Mouse (Mus musculus): ENCODE measurements at regions not wholly inside any gene's neighbourhood (a gene's known extent, or its start where the extent isn't known, plus 50 kb on each side); places are given as distances from the start of the nearest gene placed in this dataset.

DNA sequence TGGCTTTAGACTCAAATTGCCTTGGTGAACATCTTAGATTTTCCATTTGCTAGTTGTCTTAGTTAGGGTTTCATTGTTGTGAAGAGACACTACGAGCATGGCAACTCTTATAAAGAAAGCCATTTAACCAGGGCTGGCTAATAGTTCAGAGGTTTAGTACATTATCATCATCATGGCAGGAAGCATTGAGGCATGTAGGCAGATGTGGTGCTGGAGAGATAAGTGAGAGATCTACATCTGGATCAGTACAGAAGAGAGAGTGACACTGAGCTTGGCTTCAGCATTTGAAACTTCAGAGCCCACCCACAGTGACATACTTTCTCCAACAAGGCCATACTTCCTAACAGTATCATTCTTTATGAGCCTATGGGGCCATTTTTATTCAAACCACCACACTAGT lies 127.3 kb upstream of the Opcml start:
- Histone ChIP-seq H3K4me2 (ENCODE audit: low read depth, low read length, poor library complexity, severe bottlenecking) (no peak overlapping the region), H3K4me1 (ENCODE audit: insufficient read depth, low read length) (no peaks in the 10 kb centered on the region), H3K4me3 (ENCODE audit: low read depth, low read length) (no peak overlapping the region), H3K9ac (replicated peaks; ENCODE audit: low read length, poor library complexity, severe bottlenecking) (no peak overlapping the region), H3K27ac (ENCODE audit: low read depth, low read length) (no peak overlapping the region), H3K9me3 (ENCODE audit: low read length) (no peaks in the 10 kb centered on the region), H3K27me3 (ENCODE audit: insufficient read depth, low read length) (no peaks in the 10 kb centered on the region), H3K36me3 (ENCODE audit: insufficient read depth, low read length) (no peaks in the 10 kb centered on the region)
- ATAC-seq (ENCODE audit: low FRiP score) (no peak), DNase-seq (ENCODE audit: low spot score) (no peak)
- TF ChIP-seq CTCF (IDR thresholded peaks at IDR 0.05) = no peak
- 94% methylated on average over 1 of the region's 1 CpGs for WGBS

DNA sequence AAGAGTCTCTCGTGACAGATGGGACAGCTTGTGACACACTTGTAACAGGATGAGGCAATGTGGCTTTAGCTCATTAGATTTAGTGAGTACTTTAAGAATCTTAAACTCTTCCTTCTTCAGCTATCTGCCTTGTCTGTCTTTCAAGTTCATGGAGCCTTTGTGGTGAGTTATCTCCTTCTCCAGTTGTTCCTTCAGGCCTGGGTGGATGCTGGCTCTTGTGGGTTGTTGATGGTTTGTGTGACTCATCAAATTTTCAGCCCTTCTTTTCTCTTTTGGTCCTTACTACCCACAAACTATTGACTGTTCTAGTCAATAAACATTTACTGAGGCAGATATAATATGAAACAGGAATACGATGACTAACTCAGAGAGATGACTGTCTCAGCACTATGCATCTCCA lies 124.9 kb upstream of the Opcml start:
- H3K4me3 ChIP-seq (ENCODE audit: low read depth, low read length) = no peak overlapping the region
- H3K9me3 ChIP-seq (ENCODE audit: low read length) = no peaks in the 10 kb centered on the region
- ATAC-seq (ENCODE audit: low FRiP score) (no peak), DNase-seq (ENCODE audit: low spot score) (no peak)
- H3K36me3 ChIP-seq (ENCODE audit: insufficient read depth, low read length) = no peaks in the 10 kb centered on the region
- no peak for TF ChIP-seq CTCF (IDR thresholded peaks at IDR 0.05)
- no peaks in the 10 kb centered on the region; the same call in 1 of the 2 replicates for H3K4me1 ChIP-seq (ENCODE audit: insufficient read depth, low read length)
- no peak overlapping the region for H3K9ac ChIP-seq (replicated peaks; ENCODE audit: low read length, poor library complexity, severe bottlenecking)
- no peak overlapping the region for H3K27ac ChIP-seq (ENCODE audit: low read depth, low read length)
- no peak overlapping the region for H3K4me2 ChIP-seq (ENCODE audit: low read depth, low read length, poor library complexity, severe bottlenecking)
- WGBS = 94% methylated on average over 2 of the region's 2 CpGs
- H3K27me3 ChIP-seq (ENCODE audit: insufficient read depth, low read length) = no peaks in the 10 kb centered on the region

DNA sequence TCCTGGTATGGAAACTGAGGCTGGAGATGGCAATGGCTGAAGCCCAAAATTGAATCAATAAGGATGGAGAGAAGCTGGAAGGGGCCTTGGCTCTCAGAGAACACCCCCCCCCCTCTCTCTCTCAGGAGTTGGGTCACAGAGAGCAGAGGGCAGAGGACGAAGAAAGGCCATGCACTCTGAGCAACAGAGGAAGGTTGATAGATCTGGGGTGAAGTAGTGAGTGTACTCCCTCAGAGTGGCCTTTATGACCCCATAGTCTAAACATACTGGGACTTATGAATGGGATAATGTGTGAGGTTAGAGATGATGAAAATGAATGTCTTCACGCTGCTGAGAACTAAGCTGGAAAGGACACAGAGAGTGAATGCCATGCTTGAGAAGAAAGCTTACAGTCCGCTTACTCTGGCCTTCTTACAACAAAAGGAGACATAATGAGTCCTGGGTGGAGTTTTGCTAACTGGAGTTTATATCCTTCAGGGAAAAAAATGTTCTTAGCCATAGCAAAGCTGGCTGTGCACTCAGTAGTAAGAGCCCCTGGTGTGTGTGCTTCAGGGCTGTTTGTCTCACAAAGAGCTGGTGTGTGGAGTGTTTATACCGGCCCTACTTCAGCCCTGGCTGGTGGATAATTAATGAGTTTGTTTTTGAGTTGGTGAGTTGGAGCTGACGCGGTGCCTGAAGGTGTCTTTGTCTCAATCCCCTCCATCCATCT lies 120.4 kb upstream of the Opcml start:
- ATAC-seq (ENCODE audit: low FRiP score) (no peak), DNase-seq (ENCODE audit: low spot score) (no peak)
- no peaks in the 10 kb centered on the region for H3K27me3 ChIP-seq (ENCODE audit: insufficient read depth, low read length)
- H3K4me2 ChIP-seq (ENCODE audit: low read depth, low read length, poor library complexity, severe bottlenecking) = no peak overlapping the region
- H3K9me3 ChIP-seq (ENCODE audit: low read length) = no peaks in the 10 kb centered on the region
- H3K4me1 ChIP-seq (ENCODE audit: insufficient read depth, low read length) = no peaks in the 10 kb centered on the region; the same call in 1 of the 2 replicates
- WGBS = 33% methylated on average over 6 of the region's 6 CpGs
- no peak overlapping the region for H3K27ac ChIP-seq (ENCODE audit: low read depth, low read length)
- TF ChIP-seq CTCF (IDR thresholded peaks at IDR 0.05) = no peak
- H3K9ac ChIP-seq (replicated peaks; ENCODE audit: low read length, poor library complexity, severe bottlenecking) = no peak overlapping the region
- H3K36me3 ChIP-seq (ENCODE audit: insufficient read depth, low read length) = no peaks in the 10 kb centered on the region
- H3K4me3 ChIP-seq (ENCODE audit: low read depth, low read length) = no peak overlapping the region

DNA sequence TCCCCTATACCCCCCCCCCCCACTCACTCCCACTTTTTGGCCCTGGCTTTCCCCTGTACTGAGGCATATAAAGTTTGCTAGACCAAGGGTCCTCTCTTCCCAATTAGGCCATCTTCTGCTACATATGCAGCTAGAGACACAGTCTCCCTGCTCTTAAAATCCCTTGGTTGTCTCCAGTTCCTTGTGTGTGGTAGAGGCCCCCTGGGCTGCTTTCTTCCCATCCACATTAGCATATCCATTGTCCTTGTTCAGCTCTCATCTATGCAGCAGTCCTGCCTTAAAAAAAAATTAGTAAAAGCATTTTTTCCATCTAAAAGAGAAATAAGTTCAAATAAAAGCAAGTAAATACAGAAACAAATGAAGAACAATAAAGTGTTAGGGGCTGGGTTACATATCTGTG lies 105.2 kb upstream of the Opcml start:
- H3K4me2 ChIP-seq (ENCODE audit: low read depth, low read length, poor library complexity, severe bottlenecking) = no peak overlapping the region
- no peak for TF ChIP-seq CTCF (IDR thresholded peaks at IDR 0.05)
- H3K27ac ChIP-seq (ENCODE audit: low read depth, low read length) = no peak overlapping the region
- DNase-seq (ENCODE audit: low spot score) (no peak), ATAC-seq (ENCODE audit: low FRiP score) (no peak)
- no peaks in the 10 kb centered on the region for H3K4me1 ChIP-seq (ENCODE audit: insufficient read depth, low read length)
- no peak overlapping the region for H3K4me3 ChIP-seq (ENCODE audit: low read depth, low read length)
- no peaks in the 10 kb centered on the region for H3K36me3 ChIP-seq (ENCODE audit: insufficient read depth, low read length)
- H3K9ac ChIP-seq (replicated peaks; ENCODE audit: low read length, poor library complexity, severe bottlenecking) = no peak overlapping the region
- H3K27me3 ChIP-seq (ENCODE audit: insufficient read depth, low read length) = no peaks in the 10 kb centered on the region
- no peaks in the 10 kb centered on the region for H3K9me3 ChIP-seq (ENCODE audit: low read length)

DNA sequence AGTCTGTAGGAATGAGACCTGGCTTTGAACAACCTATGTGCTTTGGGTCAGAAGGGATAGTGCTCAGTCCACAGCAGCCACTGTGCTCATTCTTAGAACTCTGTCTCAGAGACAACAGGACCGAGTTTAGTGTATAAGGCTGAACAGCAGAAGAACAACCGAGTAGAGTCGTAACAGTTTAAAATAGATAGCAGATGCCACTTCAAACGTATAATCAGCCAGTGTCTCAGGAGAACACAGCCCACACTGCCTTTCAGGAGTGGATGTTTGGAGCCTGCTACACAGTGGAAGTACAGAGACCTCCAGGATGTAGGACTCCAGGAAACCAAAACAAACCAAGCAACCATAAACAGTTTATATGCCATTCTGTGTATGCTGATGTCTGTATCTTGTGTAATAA lies 99.0 kb upstream of the Opcml start:
- DNase-seq (ENCODE audit: low spot score) (no peak), ATAC-seq (ENCODE audit: low FRiP score) (no peak)
- WGBS = 78% methylated on average over 4 of the region's 4 CpGs
- no peak overlapping the region for H3K4me3 ChIP-seq (ENCODE audit: low read depth, low read length)
- no peaks in the 10 kb centered on the region for H3K27me3 ChIP-seq (ENCODE audit: insufficient read depth, low read length)
- no peaks in the 10 kb centered on the region for H3K4me1 ChIP-seq (ENCODE audit: insufficient read depth, low read length)
- no peaks in the 10 kb centered on the region for H3K36me3 ChIP-seq (ENCODE audit: insufficient read depth, low read length)
- no peak for TF ChIP-seq CTCF (IDR thresholded peaks at IDR 0.05)
- H3K27ac ChIP-seq (ENCODE audit: low read depth, low read length) = no peak overlapping the region
- H3K9ac ChIP-seq (replicated peaks; ENCODE audit: low read length, poor library complexity, severe bottlenecking) = no peak overlapping the region
- H3K9me3 ChIP-seq (ENCODE audit: low read length) = no peaks in the 10 kb centered on the region
- no peak overlapping the region for H3K4me2 ChIP-seq (ENCODE audit: low read depth, low read length, poor library complexity, severe bottlenecking)

DNA sequence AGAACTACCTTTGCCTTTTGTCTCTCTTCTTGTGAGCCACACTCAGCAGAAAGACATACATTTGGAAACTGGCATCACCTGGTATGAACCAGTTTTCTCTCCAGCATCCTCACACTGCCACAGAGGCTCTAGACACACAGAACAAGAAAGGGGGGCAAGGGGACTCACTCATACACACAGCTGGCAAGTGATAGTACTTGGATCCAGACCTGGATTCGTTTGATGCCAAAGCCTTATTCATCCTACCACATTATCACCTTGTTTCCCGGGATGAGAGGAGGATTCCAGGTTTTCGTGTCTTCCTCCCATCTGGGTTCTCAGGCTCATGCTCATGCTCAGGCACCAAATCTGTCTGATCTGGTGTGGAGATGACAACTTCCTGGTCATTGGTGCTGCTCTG lies 97.8 kb upstream of the Opcml start:
- no peaks in the 10 kb centered on the region for H3K27me3 ChIP-seq (ENCODE audit: insufficient read depth, low read length)
- H3K36me3 ChIP-seq (ENCODE audit: insufficient read depth, low read length) = no peaks in the 10 kb centered on the region
- H3K4me3 ChIP-seq (ENCODE audit: low read depth, low read length) = no peak overlapping the region
- H3K9ac ChIP-seq (replicated peaks; ENCODE audit: low read length, poor library complexity, severe bottlenecking) = no peak overlapping the region
- no peak overlapping the region for H3K4me2 ChIP-seq (ENCODE audit: low read depth, low read length, poor library complexity, severe bottlenecking)
- ATAC-seq (ENCODE audit: low FRiP score) (no peak), DNase-seq (ENCODE audit: low spot score) (no peak)
- H3K4me1 ChIP-seq (ENCODE audit: insufficient read depth, low read length) = no peaks in the 10 kb centered on the region
- no peak for TF ChIP-seq CTCF (IDR thresholded peaks at IDR 0.05)
- H3K27ac ChIP-seq (ENCODE audit: low read depth, low read length) = no peak overlapping the region
- H3K9me3 ChIP-seq (ENCODE audit: low read length) = no peaks in the 10 kb centered on the region
- WGBS = 85% methylated on average over 3 of the region's 3 CpGs

All from midbrain, postnatal 0 days (tissue).